Mouse (Mus musculus) small intestine, adult 2 months (tissue): Measurements from ENCODE around the gene Mvk.

Experiments used
- CTCF ChIP-seq: fragments of 200-500 bp; IDR thresholded peaks from 2 replicates; pipeline ENCODE4 v1.5.1; 2012; ENCODE audit warnings: low read depth, mild to moderate bottlenecking, control low read depth, inconsistent platforms, low read length, moderate library complexity, mixed read lengths; ENCODE audit not compliant: insufficient replicate concordance, insufficient read length; ENCODE audit errors: extremely low read depth
- POLR2A ChIP-seq: fragments of 200-500 bp; IDR thresholded peaks from 2 replicates; pipeline ENCODE4 v1.6.1; 2012; ENCODE audit warnings: low read depth, mild to moderate bottlenecking, control low read depth, inconsistent platforms, low read length, moderate library complexity

DNA sequence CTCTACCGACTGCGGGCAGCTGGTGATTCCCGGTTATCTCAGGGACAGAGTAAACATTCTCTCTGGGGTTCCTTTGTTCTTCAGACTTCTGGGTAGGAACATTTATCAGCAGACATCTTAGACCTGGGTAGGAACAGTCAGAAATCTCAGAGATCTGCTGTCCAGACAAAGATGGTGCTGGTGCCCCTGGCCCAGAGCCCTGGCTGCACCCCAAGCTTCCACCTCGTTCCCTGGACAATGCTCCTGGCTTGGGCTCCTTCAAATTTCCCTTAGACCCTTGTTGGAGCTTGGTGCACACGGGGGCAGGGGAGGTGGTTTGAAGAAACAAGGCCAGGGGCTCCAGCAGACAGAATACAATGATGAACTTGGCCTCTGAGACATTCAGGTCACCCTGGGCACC is 21.5 kb upstream of the Mvk start:
- TF ChIP-seq POLR2A (no peak), CTCF (no peak)
